ENCODE assay signal across 13 mouse cellular contexts in genomic region chr2:109909122-109909521, GRCm38 (mm10).
"Had no signal": no experiment of that assay in that cellular context is flagged by ENCODE, and none has a peak within 500 bp of the region (broad histone marks: within the 10 kb centered on the region; RNA-seq: fewer than 3 reads in every experiment).

No protein-coding gene starts in this region.

- H3K9ac ChIP-seq: limb, embryonic 13.5 days; liver, embryonic 15.5 days; lung, embryonic 14.5 days; midbrain, embryonic 12.5 days had no signal

- H3K4me1 ChIP-seq: limb, embryonic 13.5 days; liver, embryonic 15.5 days; midbrain, embryonic 12.5 days had no signal

- H3K27ac ChIP-seq: kidney, postnatal 0 days; layer of hippocampus, adult 2 months; limb, embryonic 13.5 days; liver, embryonic 15.5 days; macrophage; midbrain, embryonic 12.5 days had no signal

- H3K9me3 ChIP-seq: liver, embryonic 15.5 days; megakaryocyte, embryonic 14.5 days had no signal

- H3K4me3 ChIP-seq: layer of hippocampus, adult 2 months; limb, embryonic 13.5 days; liver, embryonic 15.5 days; megakaryocyte, embryonic 14.5 days; midbrain, embryonic 12.5 days had no signal

- H3K4me2 ChIP-seq: limb, embryonic 13.5 days; liver, embryonic 15.5 days; lung, embryonic 14.5 days; midbrain, embryonic 12.5 days had no signal

- H3K27me3 ChIP-seq: limb, embryonic 13.5 days; midbrain, embryonic 12.5 days had no signal

- H3K36me3 ChIP-seq: limb, embryonic 13.5 days; liver, embryonic 15.5 days; midbrain, embryonic 12.5 days had no signal

- DNase-seq: kidney, adult 8-10 months; kidney, postnatal 36 days; lung, embryonic 14.5 days; lung, postnatal 14 days; right cerebral cortex, postnatal 14 days; thymus, postnatal 4 days had no signal
